ENCODE assay signal across 23 mouse cellular contexts in genomic region chr19:44817403-44818128, GRCm38 (mm10).
DNase-seq lines count a peak whose midpoint lies in the region; ATAC-seq and TF ChIP-seq lines count a peak whose summit lies in the region.
"Had no signal": no experiment of that assay in that cellular context is flagged by ENCODE, and none has a peak within 500 bp of the region (broad histone marks: within the 10 kb centered on the region; RNA-seq: fewer than 3 reads in every experiment).

No protein-coding gene starts in this region.

- peaks cover 3% of the 10 kb centered on the region; the same call in 1 of the 2 replicates for H3K27me3 ChIP-seq in neural tube, embryonic 11.5 days (ENCODE audit: control insufficient read depth, insufficient read depth, low read length)
- 0 out of 2 replicates have a peak, but pooled peaks cover 4% of the 10 kb centered on the region for H3K27me3 ChIP-seq in hindbrain, embryonic 15.5 days
- H3K27me3 ChIP-seq in limb, embryonic 13.5 days = peaks cover 95% of the 10 kb centered on the region
- peaks cover 12% of the 10 kb centered on the region; the same call in 1 of the 2 replicates for H3K27me3 ChIP-seq in midbrain, embryonic 14.5 days (ENCODE audit: control insufficient read depth, insufficient read depth, low read length)
- no peaks in the 10 kb centered on the region for H3K27me3 ChIP-seq in kidney, adult 2 months (replicated peaks; ENCODE audit: control insufficient read depth, insufficient read depth, low read length)

- peak overlapping the region; percentile 11; the same call in 1 of the 2 replicates for H3K27ac ChIP-seq in neural tube, embryonic 11.5 days (ENCODE audit: low read depth, low read length)
- H3K27ac ChIP-seq in hindbrain, embryonic 15.5 days (replicated peaks) = peak overlapping the region; percentile 30; the same call in 1 of the 2 replicates
- no peak overlapping the region for H3K27ac ChIP-seq in limb, embryonic 13.5 days
- H3K27ac ChIP-seq in midbrain, embryonic 14.5 days (replicated peaks; ENCODE audit: low read depth, low read length) = no peak overlapping the region
- H3K27ac ChIP-seq in kidney, adult 2 months (ENCODE audit: insufficient read depth, low read depth, low read length) = no peak overlapping the region
- H3K27ac ChIP-seq: forebrain, embryonic 13.5 days; heart, adult 2 months; heart, embryonic 13.5 days; liver, embryonic 14.5 days had no signal

- no peak for TF ChIP-seq POLR2A in kidney, adult 2 months (IDR thresholded peaks at IDR 0.05; ENCODE audit: low read depth, low read length)

- H3K36me3 ChIP-seq in neural tube, embryonic 11.5 days (ENCODE audit: control insufficient read depth, insufficient read depth, low read length) = no peaks in the 10 kb centered on the region
- H3K36me3 ChIP-seq in hindbrain, embryonic 15.5 days = no peaks in the 10 kb centered on the region
- no peaks in the 10 kb centered on the region for H3K36me3 ChIP-seq in limb, embryonic 13.5 days
- H3K36me3 ChIP-seq in midbrain, embryonic 14.5 days (ENCODE audit: control insufficient read depth, insufficient read depth, low read length) = no peaks in the 10 kb centered on the region
- peaks cover 3% of the 10 kb centered on the region for H3K36me3 ChIP-seq in kidney, adult 2 months (ENCODE audit: control insufficient read depth, insufficient read depth, low read length)
- H3K36me3 ChIP-seq: heart, embryonic 13.5 days had no signal

- H3K9me3 ChIP-seq in neural tube, embryonic 11.5 days (ENCODE audit: control insufficient read depth, low read length) = no peaks in the 10 kb centered on the region
- no peaks in the 10 kb centered on the region for H3K9me3 ChIP-seq in hindbrain, embryonic 15.5 days
- no peaks in the 10 kb centered on the region for H3K9me3 ChIP-seq in limb, embryonic 13.5 days
- no peaks in the 10 kb centered on the region for H3K9me3 ChIP-seq in midbrain, embryonic 14.5 days (ENCODE audit: control insufficient read depth, low read length)
- H3K9me3 ChIP-seq: forebrain, embryonic 13.5 days; heart, embryonic 13.5 days; megakaryocyte, embryonic 14.5 days had no signal

- H3K9ac ChIP-seq in neural tube, embryonic 11.5 days (ENCODE audit: low read length) = no peak overlapping the region
- H3K9ac ChIP-seq in hindbrain, embryonic 15.5 days = no peak overlapping the region
- H3K9ac ChIP-seq in limb, embryonic 13.5 days = no peak overlapping the region
- no peak overlapping the region for H3K9ac ChIP-seq in midbrain, embryonic 14.5 days (replicated peaks; ENCODE audit: low read length)
- H3K9ac ChIP-seq: forebrain, embryonic 13.5 days; heart, embryonic 13.5 days; liver, embryonic 14.5 days; lung, embryonic 14.5 days had no signal

- TF ChIP-seq CTCF in kidney, adult 2 months (conservative IDR thresholded peaks at IDR 0.05; ENCODE audit: insufficient read depth, insufficient read length, low read depth, low read length) = no peak

- no peak overlapping the region; the same call in 1 of the 2 replicates for H3K4me2 ChIP-seq in neural tube, embryonic 11.5 days (ENCODE audit: low read depth)
- H3K4me2 ChIP-seq in hindbrain, embryonic 15.5 days = no peak overlapping the region
- H3K4me2 ChIP-seq in limb, embryonic 13.5 days (replicated peaks) = peak overlapping the region; percentile 19; the same call in 1 of the 2 replicates
- H3K4me2 ChIP-seq in midbrain, embryonic 14.5 days (ENCODE audit: low read length) = no peak overlapping the region
- H3K4me2 ChIP-seq: forebrain, embryonic 13.5 days; heart, embryonic 13.5 days; lung, embryonic 14.5 days had no signal

- DNase-seq in neural tube, embryonic 11.5 days (ENCODE audit: low spot score) = peak; percentile 53
- no peak for DNase-seq in neural tube, embryonic 10.5 days (ENCODE audit: extremely low spot score, low spot score)
- DNase-seq in cerebellum, postnatal 25 days = no peak
- DNase-seq in midbrain, embryonic 14.5 days = no peak
- no peak for DNase-seq in kidney, adult 2 months
- DNase-seq: adrenal gland, adult 8-10 months; cerebellum, adult 11-12 months; cerebellum, postnatal 10 days; gastrocnemius, postnatal 25 days; heart, adult 2 months; kidney, adult 8-10 months; kidney, postnatal 10 days; lung, embryonic 14.5 days; retina, postnatal 1 day; thymus, postnatal 25 days had no signal

- peaks cover 23% of the 10 kb centered on the region for H3K4me1 ChIP-seq in neural tube, embryonic 11.5 days (ENCODE audit: control insufficient read depth, insufficient read depth, low read length)
- H3K4me1 ChIP-seq in hindbrain, embryonic 15.5 days (replicated peaks) = peaks cover 47% of the 10 kb centered on the region
- H3K4me1 ChIP-seq in limb, embryonic 13.5 days = peaks cover 24% of the 10 kb centered on the region
- H3K4me1 ChIP-seq in midbrain, embryonic 14.5 days (ENCODE audit: control insufficient read depth, insufficient read depth, low read length) = no peaks in the 10 kb centered on the region
- no peaks in the 10 kb centered on the region for H3K4me1 ChIP-seq in kidney, adult 2 months (ENCODE audit: control insufficient read depth, insufficient read depth, low read length)
- H3K4me1 ChIP-seq: heart, embryonic 13.5 days; megakaryocyte, embryonic 14.5 days had no signal

- WGBS in neural tube, embryonic 11.5 days = 19% methylated on average over 14 of the region's 14 CpGs
- 33% methylated on average over 14 of the region's 14 CpGs for WGBS in hindbrain, embryonic 15.5 days
- 16% methylated on average over 14 of the region's 14 CpGs for WGBS in limb, embryonic 13.5 days
- 61% methylated on average over 14 of the region's 14 CpGs for WGBS in midbrain, embryonic 14.5 days
- 67% methylated on average over 14 of the region's 14 CpGs for WGBS in kidney, adult 2 months

- peak; percentile 56; the same call in 1 of the 2 replicates for ATAC-seq in neural tube, embryonic 11.5 days (ENCODE audit: insufficient read depth, low FRiP score, low TSS enrichment)
- ATAC-seq in hindbrain, embryonic 15.5 days (ENCODE audit: low FRiP score, low read depth) = no peak
- no peak for ATAC-seq in limb, embryonic 13.5 days (ENCODE audit: low FRiP score, low read depth)
- no peak for ATAC-seq in midbrain, embryonic 14.5 days (ENCODE audit: low FRiP score, low TSS enrichment)
- ATAC-seq: forebrain, embryonic 13.5 days; midbrain, embryonic 16.5 days had no signal

- no peak overlapping the region for H3K4me3 ChIP-seq in neural tube, embryonic 11.5 days (ENCODE audit: low read depth, low read length)
- no peak overlapping the region for H3K4me3 ChIP-seq in hindbrain, embryonic 15.5 days
- no peak overlapping the region for H3K4me3 ChIP-seq in limb, embryonic 13.5 days
- no peak overlapping the region for H3K4me3 ChIP-seq in midbrain, embryonic 14.5 days (replicated peaks; ENCODE audit: low read depth, low read length)
- no peak overlapping the region for H3K4me3 ChIP-seq in kidney, adult 2 months (ENCODE audit: insufficient read depth, low read depth, low read length)
- H3K4me3 ChIP-seq: forebrain, embryonic 13.5 days; heart, adult 2 months; heart, embryonic 13.5 days; megakaryocyte, embryonic 14.5 days; myocyte had no signal

Comparison
In these comparisons a context has a peak if more than half of its experiments do, and no peak if none do; other contexts are left out.
1. H3K27ac ChIP-seq: peak in neural tube, embryonic 11.5 days (single experiment) and hindbrain, embryonic 15.5 days (single experiment); none in limb, embryonic 13.5 days (single experiment), midbrain, embryonic 14.5 days (single experiment) and kidney, adult 2 months (single experiment).